Mouse (Mus musculus) olfactory bulb, adult 2 months (tissue): ENCODE measurements at regions not wholly inside any gene's neighbourhood (a gene's known extent, or its start where the extent isn't known, plus 50 kb on each side); places are given as distances from the start of the nearest gene placed in this dataset.

Source experiments
- CTCF ChIP-seq: fragments of 200-500 bp; IDR thresholded peaks from 2 replicates; pipeline ENCODE4 v1.5.1; 2012; ENCODE audit warnings: low read depth, mild to moderate bottlenecking, low read length, moderate library complexity; ENCODE audit not compliant: insufficient read depth
- POLR2A ChIP-seq: fragments of 200-500 bp; IDR thresholded peaks from 2 replicates; pipeline ENCODE4 v1.6.1; 2012; ENCODE audit warnings: mild to moderate bottlenecking, low read depth, low read length, moderate library complexity; ENCODE audit not compliant: insufficient read depth

- TF ChIP-seq POLR2A (no peak), CTCF (no peak)
These were observed 163.2 kb downstream of the Lmo4 start for GRCm38 (mm10) chr3:144041788-144042187.
